Mouse (Mus musculus): ENCODE data around the gene Yaf2.

Yaf2 gene

DNA sequence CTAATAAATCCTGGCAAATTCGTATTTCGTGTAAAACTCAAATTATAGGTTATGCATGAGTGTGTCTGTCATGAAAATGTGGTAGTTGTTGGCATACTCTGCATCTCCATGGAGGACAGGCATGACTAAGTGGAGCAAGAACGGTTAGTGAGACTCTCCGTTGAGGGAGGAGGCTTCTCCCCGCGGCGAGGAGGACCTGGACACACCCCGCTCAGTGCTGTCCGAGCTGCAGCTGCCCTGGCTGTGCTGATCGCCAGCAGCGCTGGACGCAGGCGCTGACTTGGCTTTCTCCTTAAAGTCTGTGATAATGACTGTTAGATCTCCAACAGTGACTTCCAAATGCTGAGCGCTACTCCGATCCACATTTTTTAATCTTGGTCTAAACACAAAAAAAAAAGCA is 51.5 kb downstream of the Yaf2 start:
- no peak for DNase-seq (ENCODE audit: low spot score in 2 of 2)

DNA sequence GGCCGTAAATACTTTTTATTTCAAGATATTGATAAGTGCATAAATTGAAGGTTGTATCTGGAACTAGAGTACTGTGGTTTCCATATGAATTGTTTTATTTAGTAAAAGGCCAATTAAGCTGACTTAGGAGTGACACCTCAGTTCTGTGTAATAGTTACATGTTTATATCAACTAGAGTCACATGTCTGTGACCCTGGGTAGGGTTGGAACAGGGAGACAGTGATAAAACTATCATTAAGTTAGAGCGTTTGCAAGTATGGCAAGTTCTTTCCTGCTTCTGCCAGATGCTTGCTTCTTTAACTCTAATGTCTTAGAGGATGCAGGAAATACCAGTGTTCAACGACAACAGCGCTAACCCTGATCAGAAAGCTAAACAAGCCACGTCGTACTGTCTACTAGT is 52.4 kb downstream of the Yaf2 start:
- no peak for DNase-seq (ENCODE audit: low spot score in 2 of 2)

DNA sequence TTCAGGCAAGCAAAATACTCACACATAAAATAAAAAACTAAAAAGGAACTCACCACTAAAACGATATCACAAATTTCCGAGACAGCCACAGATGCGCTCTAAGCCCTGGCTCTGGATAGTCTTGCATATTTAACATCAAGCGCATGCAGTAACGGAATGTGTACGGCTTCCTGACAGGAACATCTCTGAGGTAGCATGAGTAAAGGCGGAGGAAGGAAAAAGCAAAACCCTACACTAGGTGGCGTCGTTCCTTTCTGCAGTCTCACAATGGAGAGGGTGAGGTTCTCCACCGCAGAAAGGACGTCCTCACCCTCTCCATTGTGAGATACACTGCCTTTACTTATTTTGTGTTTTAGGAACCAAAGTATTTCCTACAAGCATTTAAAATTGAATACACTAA is 53.4 kb downstream of the Yaf2 start:
- no peak for DNase-seq (ENCODE audit: low spot score in 2 of 2)

DNA sequence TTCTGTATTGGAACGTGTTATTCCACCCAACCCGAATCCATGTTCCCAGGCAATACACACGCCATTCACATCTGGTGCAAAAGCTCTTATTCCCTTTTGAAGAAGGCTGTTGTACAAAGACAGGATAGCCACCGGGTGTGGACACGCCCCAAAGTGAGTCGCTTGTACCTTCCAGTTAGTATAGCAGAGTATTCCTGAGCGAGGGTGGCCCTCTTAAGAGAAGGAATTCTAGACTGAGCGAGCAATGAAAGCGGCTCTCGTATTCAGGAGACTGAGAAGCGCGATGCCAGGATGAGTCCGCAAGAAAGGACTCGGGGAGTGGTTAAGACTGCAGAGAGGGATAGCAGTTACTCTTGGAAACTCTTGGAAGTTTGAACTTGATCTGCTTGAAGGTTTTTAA is 60.5 kb downstream of the Yaf2 start:
- DNase-seq (ENCODE audit: low spot score in 2 of 2), result no peak

DNA sequence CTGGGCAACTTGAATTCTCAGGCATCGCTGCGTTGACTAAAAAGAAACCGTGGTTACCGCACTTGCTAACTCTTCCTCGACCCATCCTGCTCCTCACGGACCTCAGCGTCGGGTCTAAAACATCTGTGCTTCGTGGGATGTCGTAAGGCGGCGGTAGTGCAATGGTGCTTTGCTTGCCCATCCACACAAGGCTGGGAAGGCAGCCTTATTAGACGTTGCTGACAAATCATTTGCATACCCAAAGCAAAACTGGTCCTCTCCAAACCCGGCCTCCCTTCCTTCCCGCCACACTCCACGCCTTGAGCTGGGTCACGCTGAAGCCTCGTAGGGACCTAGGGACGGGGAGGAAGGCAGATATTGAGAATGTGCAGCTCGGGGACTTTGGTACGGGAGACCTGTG is 61.1 kb downstream of the Yaf2 start:
- DNase-seq (ENCODE audit: low spot score in 2 of 2), result no peak

DNA sequence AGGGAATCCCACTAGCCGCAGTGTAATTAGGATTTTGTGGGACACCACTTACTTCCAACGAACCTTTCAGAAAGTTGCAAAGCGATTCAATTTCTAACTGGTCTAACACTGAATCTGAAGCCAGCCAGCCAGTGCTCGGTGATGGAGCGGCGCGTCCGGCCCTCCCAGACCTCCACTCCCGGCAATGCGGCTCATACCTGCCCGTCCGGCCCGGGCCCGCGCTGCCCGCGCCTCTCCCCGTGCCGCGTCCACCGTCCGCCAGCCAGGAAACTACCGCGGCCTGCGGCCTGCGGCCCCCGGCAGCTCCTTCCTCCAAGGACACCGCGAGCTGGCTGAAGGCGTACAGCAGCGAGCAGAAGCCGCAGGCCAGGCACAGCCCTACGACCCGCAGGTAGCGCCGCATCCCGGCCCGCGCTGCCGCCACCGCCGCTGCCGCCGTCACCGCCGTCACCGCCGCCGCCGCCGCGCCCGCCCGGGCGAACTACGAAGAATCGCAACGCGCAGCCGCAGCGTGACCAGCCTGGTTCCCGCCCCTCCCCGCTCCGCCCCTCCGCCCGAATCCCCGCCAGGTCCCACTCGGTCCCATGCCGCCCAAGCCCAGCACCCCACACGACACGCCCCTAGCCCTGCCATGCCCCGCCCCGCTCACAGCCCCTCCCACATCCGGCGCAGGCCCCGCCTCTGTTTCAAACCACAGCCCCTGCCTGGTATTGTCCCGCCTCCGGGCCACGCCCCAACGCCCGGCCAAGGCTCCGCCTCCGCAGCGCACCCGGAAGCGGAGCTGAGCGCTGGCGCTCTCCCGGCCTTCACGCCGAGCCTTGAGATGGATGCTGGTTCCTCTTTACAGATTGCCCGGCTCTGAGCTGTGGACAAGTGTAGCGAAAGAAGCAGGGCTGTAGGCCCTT is 61.8 kb downstream of the Yaf2 start, which contains the start of gene Gxylt1:
Gxylt1 (minus strand) TSS at position 501 of the 905 bp plus-strand sequence.
- peak; percentile 97 to 100 for DNase-seq (ENCODE audit: low spot score in 2 of 2)

DNA sequence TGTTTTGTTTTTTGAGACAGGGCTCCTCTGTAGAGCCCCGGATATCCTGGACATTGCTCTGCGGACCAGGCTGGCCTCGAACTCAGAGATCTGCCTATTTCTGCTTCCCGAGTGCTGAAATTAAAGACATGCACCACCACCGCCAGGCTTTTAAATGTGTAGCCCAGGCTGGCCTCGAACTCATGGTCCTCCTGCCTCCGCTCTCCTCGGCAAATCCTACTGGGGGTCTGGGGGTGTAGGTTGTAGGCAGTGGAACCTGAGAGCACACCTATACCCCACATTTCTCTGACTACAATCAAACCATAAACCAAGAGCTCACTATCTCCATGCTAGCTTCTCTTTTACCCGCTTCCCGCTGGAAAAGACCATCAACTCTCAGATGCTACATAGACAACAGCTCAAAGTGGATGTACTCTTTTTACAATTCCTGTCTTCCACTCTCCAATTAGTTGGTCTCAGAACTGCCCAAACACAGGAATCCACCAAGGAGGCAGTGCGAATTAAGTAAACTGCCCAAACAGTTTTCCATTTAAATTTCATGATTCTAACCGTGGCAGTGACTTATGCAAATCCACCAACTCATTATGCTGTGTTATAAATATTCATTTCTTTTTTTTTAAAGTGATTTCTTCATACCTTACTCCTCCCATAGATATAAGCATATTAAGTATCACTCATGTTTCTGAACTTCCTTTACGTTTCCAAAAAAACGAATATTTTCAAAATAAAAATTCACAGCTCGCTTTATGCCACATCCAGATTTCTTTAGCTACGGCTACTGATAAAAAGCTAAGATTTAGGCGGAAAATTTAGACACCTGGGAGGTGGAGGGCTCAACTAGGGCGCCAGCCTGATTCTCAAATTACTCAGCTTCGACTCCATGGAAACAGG is 62.7 kb downstream of the Yaf2 start:
- DNase-seq (ENCODE audit: low spot score in 2 of 2), result no peak

DNA sequence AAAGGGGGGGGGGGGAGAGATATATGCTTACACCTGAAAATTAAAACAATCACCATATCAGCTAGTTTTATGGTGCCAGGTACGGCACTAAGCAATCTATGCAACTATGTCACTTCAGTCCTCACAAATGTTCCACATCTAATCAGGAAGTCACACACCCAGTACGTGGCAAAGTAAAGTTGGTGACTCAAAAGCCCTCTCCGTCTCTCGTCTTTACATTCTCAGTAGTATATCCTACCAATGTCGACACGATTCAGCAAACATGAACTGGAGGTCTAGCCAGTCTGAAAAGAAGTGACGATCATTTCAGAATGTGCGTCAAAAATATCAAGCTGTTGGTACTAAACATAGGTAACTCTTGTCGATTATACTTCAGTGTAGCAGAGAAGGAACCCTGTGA is 63.8 kb downstream of the Yaf2 start:
- no peak for DNase-seq (ENCODE audit: low spot score in 2 of 2)

DNA sequence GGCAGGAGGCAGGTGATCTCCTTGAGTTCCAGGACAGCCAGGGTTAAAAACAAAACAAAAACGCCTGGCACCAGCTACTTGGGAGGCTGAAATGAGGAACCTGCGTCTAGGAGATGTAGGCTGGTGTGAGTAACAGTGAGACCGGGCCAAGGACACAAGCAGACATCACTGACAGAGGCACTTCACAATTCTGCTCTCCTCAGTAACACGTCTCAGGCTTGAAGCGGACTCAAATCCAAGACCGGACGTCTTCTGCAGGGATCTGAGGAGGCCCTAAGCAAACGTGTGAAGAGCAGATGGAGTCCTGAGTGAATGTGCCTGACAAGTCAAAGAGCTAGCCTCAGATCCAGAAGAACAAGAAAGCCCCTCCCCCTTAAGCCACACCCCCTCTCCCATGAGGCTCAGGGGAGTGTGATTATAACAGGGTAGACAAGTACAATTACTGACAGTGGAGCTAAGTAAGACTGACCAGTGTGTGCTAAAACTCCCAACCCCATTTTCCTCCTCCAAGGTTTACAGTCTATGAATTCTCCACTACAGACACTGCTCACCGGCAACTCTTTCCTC is 66.4 kb downstream of the Yaf2 start:
- no peak for DNase-seq (ENCODE audit: low spot score in 2 of 2)

DNA sequence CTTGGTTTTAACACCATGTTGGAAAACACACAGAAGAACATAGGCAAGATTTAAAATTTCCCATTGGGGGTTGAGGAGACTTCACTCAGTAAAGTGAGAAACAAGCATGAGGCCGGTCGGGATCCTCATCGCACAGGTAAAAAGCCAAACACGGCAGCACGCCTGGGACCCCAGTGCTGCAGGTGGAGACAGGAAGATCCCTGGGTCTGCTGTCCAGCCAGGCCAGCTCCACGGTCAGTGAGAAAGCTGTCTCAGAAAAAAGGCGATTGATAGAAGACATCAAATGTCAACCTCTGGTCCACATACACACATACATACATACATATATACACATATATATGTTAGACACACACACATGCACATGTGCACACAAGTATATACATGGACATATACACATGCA is 67.2 kb downstream of the Yaf2 start:
- DNase-seq (ENCODE audit: low spot score in 2 of 2), result no peak

DNA sequence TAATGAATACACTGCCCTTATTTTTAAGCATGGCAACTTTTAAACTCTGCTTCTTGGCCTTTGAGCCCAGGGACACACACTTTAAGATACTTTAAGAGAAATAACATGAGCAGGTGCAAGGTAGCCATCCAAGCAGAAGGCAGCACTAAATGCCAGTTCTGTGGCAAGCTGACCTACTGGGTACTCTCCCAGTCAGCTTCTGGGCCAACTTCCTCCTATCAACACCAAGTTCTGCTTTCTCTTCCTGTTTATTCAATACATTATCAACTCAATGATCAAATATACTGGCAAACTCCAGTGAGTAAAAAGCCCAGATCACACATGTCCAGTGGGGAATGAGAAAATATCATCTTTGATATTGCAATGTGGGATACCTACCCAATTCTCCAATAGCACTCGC is 68.7 kb downstream of the Yaf2 start:
- DNase-seq (ENCODE audit: low spot score in 2 of 2), result no peak

DNA sequence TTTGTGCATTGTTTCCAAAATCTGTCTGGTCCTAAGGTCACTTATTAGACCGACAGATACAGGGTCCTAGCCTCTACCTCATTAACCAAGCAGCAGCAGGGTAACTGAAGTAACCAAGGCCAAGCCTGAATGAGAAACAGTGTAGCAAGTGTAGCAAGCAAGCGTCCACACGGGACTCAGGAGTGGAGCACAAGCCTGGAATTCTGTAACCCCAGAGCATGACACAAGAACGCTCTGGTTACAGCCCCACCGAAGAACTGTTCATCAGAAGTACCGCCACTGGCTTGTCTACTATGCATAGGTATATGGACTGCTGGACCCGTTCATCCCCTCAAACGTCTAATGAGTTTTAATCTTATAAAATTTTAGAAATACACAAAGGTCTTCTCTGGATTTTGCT is 69.3 kb downstream of the Yaf2 start:
- no peak for DNase-seq (ENCODE audit: low spot score in 2 of 2)

DNA sequence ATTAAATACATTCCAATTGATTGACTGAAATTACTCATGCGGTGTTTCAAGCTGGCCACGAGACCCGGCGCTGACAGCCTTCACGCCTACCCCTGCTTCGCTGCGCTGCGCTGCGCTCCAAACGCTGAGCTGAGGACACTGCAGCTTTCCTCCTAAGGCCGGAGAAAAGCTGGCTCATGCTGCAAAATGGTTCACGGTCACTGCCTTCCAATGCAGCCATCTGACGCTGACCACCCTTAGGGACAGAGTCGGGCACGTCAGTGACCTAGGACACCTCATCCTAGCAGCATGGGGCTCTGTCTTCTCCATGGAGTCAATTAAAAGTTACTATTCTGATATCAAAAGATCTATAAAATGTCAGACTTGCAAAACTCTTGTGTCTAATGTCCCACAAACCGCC is 70.4 kb downstream of the Yaf2 start:
- DNase-seq (ENCODE audit: low spot score in 2 of 2), result no peak

DNA sequence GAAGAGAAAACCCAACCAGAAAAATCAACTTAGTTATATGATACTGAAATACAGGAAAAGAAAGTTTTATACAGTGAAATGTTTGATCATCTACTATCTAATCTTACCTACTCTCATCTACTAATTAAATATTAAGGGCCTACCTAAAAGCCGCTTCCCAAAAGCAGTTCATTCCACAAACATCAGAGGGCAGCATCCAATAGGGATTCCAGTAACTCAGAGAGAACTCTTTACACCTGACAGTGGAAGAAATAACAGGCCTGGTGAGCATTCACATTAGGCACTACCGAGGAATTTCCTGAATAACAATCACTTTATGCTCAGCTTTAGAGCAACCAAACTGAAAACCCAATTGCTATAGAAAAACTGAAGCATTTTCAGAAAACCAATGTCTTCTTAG is 71.0 kb downstream of the Yaf2 start:
- peak in 1 of 2 experiments; percentile 61 for DNase-seq (ENCODE audit: low spot score in 2 of 2)

DNA sequence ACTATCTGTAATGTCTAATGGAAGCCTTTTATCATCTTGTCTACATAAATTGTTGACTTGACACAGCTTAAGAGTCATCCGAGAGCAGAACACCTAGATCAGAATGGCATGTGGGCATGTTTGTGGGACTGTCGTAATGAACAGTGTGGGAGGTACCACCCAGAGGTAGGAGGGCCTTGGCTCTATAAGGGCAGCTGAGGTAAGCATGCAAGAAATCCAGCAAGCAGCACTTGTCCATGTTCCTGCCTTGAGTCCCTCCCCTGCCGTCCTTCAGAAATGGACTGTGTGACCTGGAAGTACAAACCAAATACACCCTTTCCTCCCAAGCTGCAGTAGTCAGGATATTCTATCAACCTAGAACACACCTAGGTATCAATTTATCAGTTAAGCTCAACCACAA is 71.5 kb downstream of the Yaf2 start:
- no peak for DNase-seq (ENCODE audit: low spot score in 2 of 2)

DNA sequence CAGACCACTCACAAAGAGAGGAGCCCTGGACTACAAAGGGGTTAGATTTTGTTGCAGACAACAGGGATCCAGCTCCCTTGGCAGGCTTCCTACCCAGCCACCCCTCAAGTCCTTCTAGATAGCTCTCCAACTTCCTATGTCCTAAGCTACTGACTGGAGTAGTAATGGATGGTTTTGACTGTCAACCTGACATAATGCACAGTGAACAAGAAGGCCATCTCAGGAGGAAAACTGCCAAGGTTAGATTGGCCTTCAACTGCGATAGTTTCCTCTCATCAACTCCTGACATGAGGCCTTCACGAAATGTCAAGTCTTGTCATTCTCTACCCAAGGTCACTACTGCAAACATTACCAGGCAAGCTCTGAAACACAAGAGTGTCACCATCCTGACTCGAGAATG is 72.5 kb downstream of the Yaf2 start:
- no peak for DNase-seq (ENCODE audit: low spot score in 2 of 2)

DNA sequence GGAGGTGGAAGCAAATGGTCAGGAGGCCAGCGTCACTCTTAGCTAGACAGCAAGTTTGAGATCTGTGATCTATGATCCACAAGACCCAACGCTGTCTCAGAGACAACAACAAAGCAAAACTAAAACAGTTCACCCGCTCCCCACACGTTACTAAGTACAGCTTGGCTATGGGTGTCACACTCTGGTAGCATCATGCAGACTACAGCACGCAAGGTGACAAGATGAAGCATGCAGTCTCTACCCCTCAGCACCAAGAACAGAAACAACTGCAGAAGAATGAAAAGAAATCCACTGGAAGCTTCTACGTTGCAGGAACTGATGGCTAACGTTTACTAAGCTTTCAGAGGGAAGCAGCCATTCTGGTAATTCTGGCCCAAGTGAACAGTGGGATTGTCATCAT is 73.2 kb downstream of the Yaf2 start:
- no peak for DNase-seq (ENCODE audit: low spot score in 2 of 2)

DNA sequence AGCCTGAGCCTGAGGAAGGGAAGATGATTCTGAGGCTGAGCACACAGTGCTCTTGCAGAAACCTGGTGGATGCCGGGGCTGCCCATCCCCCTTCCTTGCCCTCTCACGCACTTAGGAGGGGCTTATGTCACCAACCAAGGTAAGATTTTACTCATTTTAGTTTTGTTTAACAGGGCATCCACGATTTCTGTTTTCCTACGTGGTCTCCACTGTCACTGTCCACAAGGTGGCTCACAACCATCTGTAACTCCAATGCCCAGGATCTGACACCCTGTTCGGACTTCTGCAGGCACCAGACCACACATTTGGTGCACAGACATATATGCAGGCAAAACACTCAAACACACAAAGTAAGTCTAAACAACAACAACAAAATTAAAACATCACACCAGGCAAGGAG is 73.9 kb downstream of the Yaf2 start:
- no peak for DNase-seq (ENCODE audit: low spot score in 2 of 2)

DNA sequence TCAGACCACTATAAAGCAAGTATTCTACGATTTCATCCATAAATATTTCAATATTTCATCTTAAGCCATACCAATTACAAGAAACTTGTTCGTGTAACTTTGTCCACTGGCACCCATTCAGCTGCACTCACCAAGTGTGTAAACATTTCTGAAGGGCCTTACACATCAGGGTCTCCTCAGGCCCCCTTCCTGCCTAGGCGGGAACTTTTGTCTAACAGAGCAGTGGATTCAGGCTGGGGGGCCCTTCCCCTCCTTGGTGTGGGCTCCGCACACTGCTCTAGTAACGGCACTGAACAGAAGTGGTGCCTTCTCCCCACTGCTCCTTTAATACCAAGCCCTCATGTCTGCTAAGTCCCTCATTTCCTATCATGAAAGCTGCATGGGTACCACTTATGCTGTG is 74.5 kb downstream of the Yaf2 start:
- DNase-seq (ENCODE audit: low spot score in 2 of 2), result no peak

DNA sequence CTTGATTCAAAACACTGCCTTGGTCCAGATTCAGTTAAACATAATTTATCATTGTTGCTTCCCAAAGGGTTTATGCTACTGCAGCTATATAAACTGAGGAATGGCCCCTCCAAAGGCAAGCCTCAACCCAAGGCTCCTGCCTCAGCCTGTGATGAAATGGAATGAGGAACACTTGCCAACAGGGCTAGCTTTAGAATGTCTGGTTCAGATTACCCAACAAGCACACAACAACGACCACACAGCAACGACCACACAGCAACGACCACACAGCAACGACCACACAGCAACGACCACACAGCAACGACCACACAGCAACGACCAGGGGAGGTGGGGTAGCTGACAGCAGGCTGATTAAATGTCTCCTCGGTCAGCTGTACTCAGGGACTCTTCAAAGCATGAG is 76.8 kb downstream of the Yaf2 start:
- DNase-seq (ENCODE audit: low spot score in 2 of 2), result no peak

DNA sequence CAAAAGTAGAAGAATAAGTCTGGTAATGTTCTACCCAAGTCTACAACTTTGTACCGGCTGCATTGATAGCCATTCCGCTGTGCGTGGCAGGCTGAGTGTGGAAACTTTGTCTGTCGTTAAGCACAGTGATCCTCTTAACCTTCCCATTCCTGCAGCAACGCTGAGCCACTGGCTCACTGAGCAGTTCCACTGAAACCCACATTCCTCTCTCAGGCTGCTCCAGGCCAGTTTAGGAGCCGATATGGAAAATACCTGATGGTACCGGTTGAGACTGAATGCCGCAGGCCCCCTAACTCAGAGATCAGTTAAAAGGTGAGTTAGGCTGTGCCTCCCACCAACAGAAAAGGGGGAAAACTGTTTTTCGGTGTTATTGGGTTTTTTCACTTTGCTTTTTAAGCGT is 81.4 kb downstream of the Yaf2 start:
- no peak for DNase-seq (ENCODE audit: low spot score in 2 of 2)

DNA sequence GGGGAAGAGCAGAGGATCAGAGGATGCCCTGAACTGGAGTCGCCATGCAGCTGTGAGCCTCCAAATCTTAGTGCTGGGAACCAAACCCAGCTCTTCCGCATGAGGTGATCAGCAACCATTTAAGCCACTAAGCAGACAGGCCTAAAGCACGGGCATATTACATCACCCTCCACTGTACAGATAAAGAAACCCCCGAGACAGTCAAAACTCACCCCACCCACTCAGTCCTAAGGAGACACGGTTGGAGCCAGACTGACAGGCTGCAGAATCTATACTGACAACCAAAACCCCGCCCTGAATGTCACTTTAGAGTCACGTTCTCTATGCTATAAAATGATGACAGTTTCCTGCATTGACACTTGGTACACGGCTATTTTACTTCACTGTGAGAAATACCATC is 83.6 kb downstream of the Yaf2 start:
- no peak for DNase-seq (ENCODE audit: low spot score in 2 of 2)

DNA sequence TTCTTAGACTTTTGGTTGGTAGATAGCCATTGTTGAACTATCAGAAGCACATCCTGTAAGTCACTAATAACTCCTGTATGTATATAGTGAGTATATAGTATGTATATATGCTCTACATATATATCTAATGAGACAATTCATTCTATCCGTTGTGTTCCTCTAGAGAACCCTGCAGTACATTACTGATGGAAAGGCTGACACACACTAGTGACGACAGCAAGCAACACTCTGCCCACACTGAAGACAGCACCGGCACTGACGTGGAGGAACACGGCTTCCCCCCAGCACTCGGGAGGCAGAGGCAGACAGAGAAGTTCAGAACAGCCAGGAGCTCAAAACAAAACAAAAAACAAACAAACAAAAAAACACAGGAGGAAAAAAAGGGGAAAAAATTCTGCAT is 84.3 kb downstream of the Yaf2 start:
- DNase-seq (ENCODE audit: low spot score in 2 of 2), result no peak
